Mouse (Mus musculus) ES-E14 (cell line): Measurements from ENCODE around the gene Ccdc9. TPM values are rescaled to one million over a fixed set of nuclear protein-coding genes. Genes with fewer than 3 reads are reported as not detected.

Experiments used
- DNase-seq: peaks from one replicate; pipeline ENCODE4 v3.0.0-alpha.2; 2013; ENCODE audit warnings: low read depth, low spot score
- H3K27ac ChIP-seq: 2 replicates; pipeline ENCODE4 v1.5.1; 2012; ENCODE audit warnings: low read depth, mild to moderate bottlenecking, low read length, moderate library complexity, mixed read lengths; ENCODE audit not compliant: poor library complexity, insufficient read depth, severe bottlenecking
- H3K36me3 ChIP-seq: 2 replicates; pipeline ENCODE4 v1.6.1; 2012; ENCODE audit warnings: mild to moderate bottlenecking, low read length, moderate library complexity, mixed read lengths; ENCODE audit not compliant: control insufficient read depth, poor library complexity, insufficient read depth, severe bottlenecking
- H3K4me1 ChIP-seq, 2 experiments: fragments of 150-350 bp in 1 of 2; sonication (generic) in 1 of 2; 2 replicates each; pipeline ENCODE4 v1.6.1; 2012; ENCODE audit warnings: low read length in 2 of 2, mild to moderate bottlenecking in 1 of 2, mixed read lengths in 1 of 2; ENCODE audit not compliant: control insufficient read depth in 2 of 2, insufficient read depth in 2 of 2, poor library complexity in 1 of 2
- H3K4me3 ChIP-seq, 2 experiments: fragments of 150-350 bp in 1 of 2; sonication (generic) in 1 of 2; 2 replicates each; pipeline ENCODE4 v1.5.1; 2012; ENCODE audit warnings: low read length in 2 of 2, low read depth in 1 of 2, mild to moderate bottlenecking in 1 of 2, mixed read lengths in 1 of 2; ENCODE audit not compliant: insufficient read depth in 1 of 2, poor library complexity in 1 of 2, severe bottlenecking in 1 of 2
- H3K9ac ChIP-seq: 2 replicates; pipeline ENCODE4 v1.6.1; 2012; ENCODE audit warnings: low read depth, mild to moderate bottlenecking, low read length, mixed read lengths; ENCODE audit not compliant: poor library complexity, insufficient read depth, severe bottlenecking
- H3K9me3 ChIP-seq: fragments of 150-350 bp; sonication (generic); 2 replicates; pipeline ENCODE4 v1.6.1; 2012; ENCODE audit warnings: low read depth, mild to moderate bottlenecking, low read length; ENCODE audit not compliant: control insufficient read depth, insufficient read depth
- CHD2 ChIP-seq: IDR thresholded peaks from 2 replicates; pipeline ENCODE4 v1.6.1; 2014; ENCODE audit warnings: mild to moderate bottlenecking, low read depth, low read length, inconsistent platforms
- HCFC1 ChIP-seq: IDR thresholded peaks from 2 replicates; pipeline ENCODE4 v1.6.1; 2012; ENCODE audit warnings: low read length, inconsistent platforms, borderline replicate concordance; ENCODE audit not compliant: insufficient read depth
- MAFK ChIP-seq: IDR thresholded peaks from 2 replicates; pipeline ENCODE4 v1.6.1; 2014; ENCODE audit warnings: mild to moderate bottlenecking, low read depth, low read length, inconsistent platforms; ENCODE audit not compliant: insufficient read depth
- ZC3H11A ChIP-seq: IDR thresholded peaks from 2 replicates; pipeline ENCODE4 v1.6.1; 2012; ENCODE audit warnings: low read depth, mild to moderate bottlenecking, inconsistent platforms, low read length, borderline replicate concordance
- ZNF384 ChIP-seq: IDR thresholded peaks from 2 replicates; pipeline ENCODE4 v1.6.1; 2012; ENCODE audit warnings: low read depth, low read length, inconsistent platforms
- in situ Hi-C, 2 experiments: fragments of 600-800 bp; cut with MboI; formaldehyde crosslinking; loops; one replicate each; pipeline ENCODE4 v1.15.1; 2025; ENCODE audit warnings: low sequenced_read_pairs in 2 of 2, inconsistent platforms in 1 of 2; ENCODE audit not compliant: unreplicated experiment in 2 of 2
- total RNA-seq: library from RNA; depleted of rRNA; stranded (reverse); fragments of 300-350 nt; gene quantifications from 2 replicates; pipeline ENCODE4 v1.2.3, GENCODE M21; 2012

Gene Ccdc9
- total RNA-seq, 1 experiment, result 53.9 TPM

DNA sequence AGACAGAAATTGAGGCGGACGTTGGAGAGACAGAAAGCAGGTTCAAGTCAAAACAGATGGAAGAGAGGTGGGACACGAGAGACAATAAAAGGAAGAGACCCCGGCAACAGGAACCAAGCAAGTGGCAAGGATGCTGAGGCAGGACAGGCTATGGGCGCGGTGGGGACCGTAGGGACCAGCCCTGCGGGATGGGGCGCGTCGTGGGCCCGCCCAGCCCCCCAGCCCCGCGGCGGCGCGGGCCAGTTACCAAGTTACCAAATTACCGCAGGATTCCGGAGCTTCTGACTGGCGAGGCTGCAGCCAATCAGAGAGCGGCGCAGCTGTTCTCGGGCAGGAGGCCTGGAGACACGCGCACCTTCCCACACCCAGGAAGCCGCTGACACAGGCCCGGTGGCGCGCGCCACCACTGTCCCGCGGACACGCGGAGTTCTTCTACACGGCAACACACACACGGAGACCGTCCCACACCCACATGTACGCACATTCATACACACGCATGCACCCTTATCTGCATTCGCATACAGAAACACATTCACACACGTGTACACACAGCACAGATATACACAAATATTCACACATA, 8.8 kb upstream of the Ccdc9 start:
- peak; percentile 61 for DNase-seq
- Histone ChIP-seq H3K9me3 (no peaks in the 10 kb centered on the region), H3K4me3 (peak overlapping the region; percentile 48 to 73), H3K9ac (peak overlapping the region; percentile 72), H3K36me3 (no peaks in the 10 kb centered on the region), H3K27ac (peak overlapping the region; percentile 91), H3K4me1 (peaks cover 0 to 17% of the 10 kb centered on the region in 2 experiments; a peak in 2 of 4 replicates)
- in situ Hi-C loops, result no loop called here
- no peak for TF ChIP-seq ZC3H11A
- no peak for TF ChIP-seq HCFC1
- TF ChIP-seq ZNF384, result no peak
- no peak for TF ChIP-seq CHD2

- no peak for TF ChIP-seq CHD2
- peak; percentile 68 for TF ChIP-seq ZC3H11A
- TF ChIP-seq HCFC1, result peak; percentile 61; the same call in 1 of the 2 replicates
- no peak for TF ChIP-seq MAFK
- no peak for TF ChIP-seq ZNF384
- H3K4me1 ChIP-seq, result peaks cover 0 to 17% of the 10 kb centered on the region in 2 experiments; a peak in 2 of 4 replicates
- in situ Hi-C loops, result no loop called here
- H3K4me3 ChIP-seq, result peak overlapping the region; percentile 48 to 73
- no peaks in the 10 kb centered on the region for H3K36me3 ChIP-seq
- H3K9ac ChIP-seq, result peak overlapping the region; percentile 72
- H3K9me3 ChIP-seq, result no peaks in the 10 kb centered on the region
- DNase-seq, result peak; percentile 86
- H3K27ac ChIP-seq, result peak overlapping the region; percentile 91
These were observed 8.2 kb upstream of the Ccdc9 start for GRCm38 (mm10) chr7:16294837-16295236.

GRCm38 (mm10) chr7:16294346-16294745, 7.8 kb upstream of the Ccdc9 start:
- H3K9me3 ChIP-seq, result no peaks in the 10 kb centered on the region
- peaks cover 0 to 17% of the 10 kb centered on the region in 2 experiments; a peak in 2 of 4 replicates for H3K4me1 ChIP-seq
- H3K27ac ChIP-seq, result no peak overlapping the region
- H3K36me3 ChIP-seq, result no peaks in the 10 kb centered on the region
- in situ Hi-C loops, result no loop called here
- no peak overlapping the region for H3K9ac ChIP-seq
- no peak for DNase-seq
- peak overlapping the region in 1 of 2 experiments; percentile 73; a peak in 1 of 4 replicates for H3K4me3 ChIP-seq
- TF ChIP-seq HCFC1, result no peak
- no peak for TF ChIP-seq ZNF384
- TF ChIP-seq ZC3H11A, result no peak
- TF ChIP-seq CHD2, result no peak
- TF ChIP-seq MAFK, result no peak

DNA sequence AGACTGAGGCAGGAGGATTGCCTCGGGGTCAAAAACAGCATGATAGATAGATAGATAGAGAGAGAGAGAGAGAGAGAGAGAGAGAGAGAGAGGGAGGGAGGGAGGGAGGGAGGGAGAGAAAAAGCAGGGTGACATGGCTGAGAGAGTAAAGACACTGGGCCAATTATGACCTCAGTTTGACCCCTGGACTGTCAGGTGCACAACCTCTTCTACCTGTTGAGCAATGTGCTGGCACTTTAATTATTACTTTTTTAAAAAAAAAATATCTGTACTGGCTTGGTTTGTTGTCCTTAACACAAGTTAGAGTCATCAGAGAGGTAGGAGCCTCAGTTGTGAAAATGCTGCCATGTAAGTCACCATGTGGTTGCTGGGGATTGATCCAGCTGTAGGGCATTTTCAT, 1.2 kb upstream of the Ccdc9 start:
- H3K36me3 ChIP-seq, result peaks cover 8% of the 10 kb centered on the region
- in situ Hi-C loops, result no loop called here
- no peaks in the 10 kb centered on the region for H3K9me3 ChIP-seq
- no peak overlapping the region for H3K9ac ChIP-seq
- H3K27ac ChIP-seq, result no peak overlapping the region
- no peak overlapping the region for H3K4me3 ChIP-seq
- no peak for TF ChIP-seq ZNF384
- TF ChIP-seq MAFK, result no peak
- no peak for TF ChIP-seq ZC3H11A
- TF ChIP-seq HCFC1, result no peak
- no peak for TF ChIP-seq CHD2
- no peak for DNase-seq
- peaks cover 0 to 6% of the 10 kb centered on the region in 2 experiments; a peak in 2 of 4 replicates for H3K4me1 ChIP-seq
